Mouse (Mus musculus) inflammation-experienced regulatory T-cells, adult 6 months (primary cell): ENCODE measurements around the gene Rtraf. TPM values are rescaled to one million over a fixed set of nuclear protein-coding genes. Genes with fewer than 3 reads are reported as not detected.

ENCODE experiments used
- polyA plus RNA-seq, 3 experiments: library from polyadenylated mRNA; unstranded; fragments of 100-300 nt; shearing (Covaris generic); gene quantifications; one replicate each; pipeline ENCODE4 v1.2.1; 2017

The Rtraf gene
- polyA plus RNA-seq, 3 experiments from 2014 or later = 116 to 145 (median 118) TPM

Other genes starting within 250 kb of the Rtraf start
- 10 to 100 TPM in 2 of 3 experiments, 1 to 10 TPM in 1; 3.3 to 50.1 (median 11.8) TPM for gene Gm2237, start 238.7 kb downstream of the Rtraf start, polyA plus RNA-seq
- 1 to 10 TPM in 1 of 3 experiments, not detected in 2; 2.0 TPM for gene Gm5458, start 221.2 kb downstream of the Rtraf start, polyA plus RNA-seq
- 1 to 10 TPM in 1 of 3 experiments, under 1 TPM in 2; 0.35 to 1.1 (median 0.70) TPM for gene Nid2, start 72.6 kb downstream of the Rtraf start, polyA plus RNA-seq
- gene Gng2, start 153.8 kb upstream of the Rtraf start, polyA plus RNA-seq = 100 to 1,000 TPM in 1 of 3 experiments, 10 to 100 TPM in 2; 56.4 to 107 (median 59.1) TPM